Mouse (Mus musculus): Measurements from ENCODE around the gene Sfxn5. TPM values are rescaled to one million over a fixed set of nuclear protein-coding genes. Genes with fewer than 3 reads are reported as not detected.

Gene Sfxn5
- total RNA-seq, 2 experiments from 2014 or later = 3.1 to 6.0 TPM

- intact Hi-C loops (cut with DNase I) = no loop called here
These were observed 3.7 kb upstream of the Sfxn5 start for GRCm38 (mm10) chr6:85336944-85337343.

GRCm38 (mm10) chr6:85335352-85335751, 2.1 kb upstream of the Sfxn5 start:
- intact Hi-C loops (cut with DNase I) = no loop called here

More at GRCm38 (mm10) chr6:85336944-85337343, 3.7 kb upstream of the Sfxn5 start:
- DNase-seq = no peak

DNA sequence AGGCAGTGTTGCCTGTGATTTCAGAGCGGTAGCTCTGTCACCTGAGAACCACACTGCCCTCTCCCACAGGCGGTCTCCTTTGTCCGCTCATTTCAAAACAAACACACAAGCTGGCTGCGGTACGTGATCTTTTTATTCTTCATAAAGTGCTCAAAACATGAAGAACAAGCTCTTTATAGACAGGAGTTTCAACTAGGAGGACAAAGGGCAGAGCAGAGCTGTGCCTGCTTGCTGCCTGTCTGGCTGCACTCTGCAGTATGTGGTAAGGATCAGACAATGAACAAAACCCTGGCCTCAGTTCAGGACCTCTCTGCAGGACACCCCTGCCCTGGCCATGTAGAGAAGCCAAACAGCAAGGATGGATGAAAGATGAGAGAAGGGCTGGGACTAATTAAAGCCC, 1.6 kb upstream of the Sfxn5 start:
- DNase-seq = no peak
- intact Hi-C loops (cut with DNase I) = loop anchor here (5.0 kb wide), 2 partner anchors 73 to 173 kb away; no protein-coding TSS in a partner anchor

More at GRCm38 (mm10) chr6:85335352-85335751, 2.1 kb upstream of the Sfxn5 start:
- no peak for DNase-seq

DNA sequence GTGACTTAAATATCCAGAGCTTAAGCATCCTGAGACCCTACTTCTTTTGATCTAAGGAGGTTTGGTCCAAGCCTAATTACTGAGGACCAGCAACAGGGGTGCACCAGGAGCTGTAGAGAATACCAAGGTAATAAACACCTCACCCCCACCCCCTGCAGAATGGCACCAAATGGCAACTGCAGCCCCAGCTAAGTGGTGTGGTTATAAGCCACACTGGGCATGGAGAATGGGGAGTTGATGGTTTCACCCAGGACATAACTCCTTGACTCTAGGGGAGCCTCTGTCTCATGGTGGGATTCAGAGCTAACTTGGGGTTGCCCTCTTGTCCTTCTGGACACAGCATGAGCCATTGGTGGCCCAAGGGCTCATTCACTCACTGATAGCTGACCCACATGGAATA, 1.0 kb upstream of the Sfxn5 start:
- intact Hi-C loops (cut with DNase I) = loop anchor here (5.0 kb wide), 2 partner anchors 72 to 172 kb away; no protein-coding TSS in a partner anchor
- DNase-seq = no peak

GRCm38 (mm10) chr6:85333732-85334131, 510 bp upstream of the Sfxn5 start:
- no peak for DNase-seq
- intact Hi-C loops (cut with DNase I) = loop anchor here (5.0 kb wide), 2 partner anchors 71 to 171 kb away; no protein-coding TSS in a partner anchor

DNA sequence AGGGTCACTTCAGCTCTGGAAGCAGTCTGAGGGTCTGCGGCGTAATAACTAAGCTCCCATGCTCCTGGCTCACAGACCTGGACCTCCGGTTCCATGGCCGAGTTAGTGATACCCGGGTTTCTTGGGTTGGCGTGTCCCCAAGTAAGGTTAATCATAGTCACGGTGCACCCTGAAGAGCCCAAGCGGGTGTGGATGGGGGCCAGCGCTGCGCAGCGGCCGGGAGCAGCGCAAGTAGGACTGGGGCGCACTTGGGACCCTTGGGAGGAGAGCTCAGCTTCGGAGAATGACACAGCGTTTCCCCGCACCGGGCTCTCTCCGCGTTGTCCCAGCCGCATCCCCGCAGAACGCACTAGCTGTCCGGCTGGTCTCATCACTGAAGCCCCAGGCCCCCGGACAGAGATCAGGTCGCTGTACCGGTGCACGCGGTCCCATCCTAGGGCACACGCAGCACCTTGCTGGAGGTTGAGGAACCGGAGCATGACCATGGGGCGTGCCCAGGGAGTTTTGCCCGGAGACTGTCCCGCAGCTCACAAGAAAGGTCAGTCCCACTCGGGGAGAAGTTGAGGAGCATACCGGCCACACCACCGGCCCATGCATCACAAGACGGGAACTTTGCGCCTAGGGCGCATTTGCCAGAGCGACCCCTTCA, 747 bp downstream of the Sfxn5 start:
- intact Hi-C loops (cut with DNase I) = loop anchor here (5.0 kb wide), 2 partner anchors 70 to 170 kb away; no protein-coding TSS in a partner anchor
- DNase-seq = peak in 1 of 2 experiments; percentile 42

- no peak for DNase-seq
- intact Hi-C loops (cut with DNase I) = loop anchor here (5.0 kb wide), 2 partner anchors 69 to 169 kb away; no protein-coding TSS in a partner anchor
These were observed 1.5 kb downstream of the Sfxn5 start for GRCm38 (mm10) chr6:85331736-85332135.

DNA sequence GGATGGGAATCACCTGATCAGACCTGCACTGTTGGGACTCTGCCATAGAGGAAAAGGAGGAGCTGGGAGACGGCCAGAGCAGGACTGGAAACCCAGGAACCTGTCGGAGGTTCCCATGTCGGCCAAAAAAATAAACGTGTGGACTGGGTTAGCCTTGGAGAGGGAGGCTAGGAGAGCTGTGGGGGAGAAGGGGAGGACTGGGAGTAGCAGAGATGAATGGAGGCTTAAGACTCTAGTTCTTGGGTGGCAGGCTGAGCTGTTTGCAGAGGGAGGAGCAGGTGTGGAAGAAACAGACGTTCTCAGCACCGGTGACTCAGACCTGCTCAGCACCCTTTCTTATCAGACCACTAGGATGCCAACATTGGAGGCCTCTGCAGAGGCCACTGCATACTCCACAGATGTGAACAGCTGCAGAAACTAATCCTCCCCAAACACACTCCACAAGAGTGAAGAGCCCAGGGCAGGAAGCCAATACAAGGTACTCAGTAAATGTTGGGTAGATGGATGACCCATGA, 1.9 kb downstream of the Sfxn5 start:
- intact Hi-C loops (cut with DNase I) = loop anchor here (5.0 kb wide), 2 partner anchors 69 to 169 kb away; no protein-coding TSS in a partner anchor
- no peak for DNase-seq

DNA sequence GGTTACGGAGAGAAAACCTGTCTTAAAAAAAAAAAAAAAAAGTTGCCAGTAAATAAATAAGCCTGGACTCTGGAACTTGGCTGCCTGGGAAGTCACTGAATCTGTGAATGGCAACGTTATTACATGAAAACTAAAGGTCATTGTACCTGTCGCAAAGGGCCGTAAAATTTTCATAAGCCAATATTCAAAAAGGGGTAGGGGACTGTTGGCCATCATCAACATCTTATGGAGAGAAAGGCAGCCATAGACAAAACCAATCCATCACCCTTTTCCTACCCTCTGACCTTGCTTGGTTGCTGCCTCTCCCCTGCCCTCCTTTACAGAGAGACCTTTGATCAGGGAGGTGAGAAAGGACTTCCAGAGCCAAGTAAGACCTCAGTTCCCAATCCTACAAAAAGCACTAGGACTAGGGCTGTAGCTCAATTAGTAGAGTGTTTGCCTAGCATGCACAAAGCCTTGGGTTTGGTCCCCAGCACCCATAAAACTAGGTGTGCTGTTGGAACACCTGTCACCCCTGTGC, 3.5 kb downstream of the Sfxn5 start:
- intact Hi-C loops (cut with DNase I) = loop anchor here (5.0 kb wide), 2 partner anchors 67 to 167 kb away; no protein-coding TSS in a partner anchor
- DNase-seq = no peak

- DNase-seq = no peak
- intact Hi-C loops (cut with DNase I) = no loop called here
These were observed 6.7 kb downstream of the Sfxn5 start for GRCm38 (mm10) chr6:85326564-85326963.

DNA sequence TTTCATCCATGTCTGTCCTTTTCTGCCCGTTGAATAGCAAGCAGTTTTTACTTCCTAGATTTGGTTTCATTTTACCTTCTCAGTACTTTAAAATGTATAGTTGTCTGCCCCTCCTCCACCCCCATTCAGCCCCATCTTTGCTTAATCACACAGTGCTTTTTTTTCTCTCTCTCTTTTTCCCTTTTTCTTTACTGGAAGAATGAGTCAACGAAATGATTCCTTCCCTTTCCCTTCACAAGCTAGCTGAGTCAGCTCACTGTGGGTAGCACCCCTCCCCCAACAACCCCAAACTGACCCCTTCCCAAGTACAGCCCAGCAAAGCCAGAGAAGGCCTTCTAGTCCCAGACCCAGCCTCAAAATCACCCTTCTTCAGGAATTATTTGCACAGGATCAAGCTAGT, 8.1 kb downstream of the Sfxn5 start:
- DNase-seq = no peak
- intact Hi-C loops (cut with DNase I) = no loop called here

DNA sequence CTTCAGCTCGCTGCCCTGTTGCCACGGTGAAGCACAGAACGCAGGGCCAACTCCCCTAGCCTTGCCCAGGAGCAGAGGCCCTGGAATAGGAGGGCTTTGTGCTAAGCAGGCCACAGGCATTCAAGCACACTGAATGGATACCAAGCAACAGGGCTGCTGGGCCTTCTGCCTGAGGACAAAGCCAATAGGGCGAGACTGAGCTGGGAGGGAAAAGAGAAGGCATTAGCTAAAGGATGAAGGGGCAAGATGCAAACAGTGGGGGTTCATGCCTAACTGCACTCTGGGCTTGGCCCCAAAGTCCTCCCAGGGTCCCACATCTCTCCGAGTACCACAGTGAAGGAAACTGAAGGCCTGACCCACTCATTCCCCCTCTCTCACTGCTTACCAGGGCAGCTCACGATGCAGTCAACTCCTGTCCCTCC, 12.8 kb downstream of the Sfxn5 start:
- intact Hi-C loops (cut with DNase I) = no loop called here
- no peak for DNase-seq

DNA sequence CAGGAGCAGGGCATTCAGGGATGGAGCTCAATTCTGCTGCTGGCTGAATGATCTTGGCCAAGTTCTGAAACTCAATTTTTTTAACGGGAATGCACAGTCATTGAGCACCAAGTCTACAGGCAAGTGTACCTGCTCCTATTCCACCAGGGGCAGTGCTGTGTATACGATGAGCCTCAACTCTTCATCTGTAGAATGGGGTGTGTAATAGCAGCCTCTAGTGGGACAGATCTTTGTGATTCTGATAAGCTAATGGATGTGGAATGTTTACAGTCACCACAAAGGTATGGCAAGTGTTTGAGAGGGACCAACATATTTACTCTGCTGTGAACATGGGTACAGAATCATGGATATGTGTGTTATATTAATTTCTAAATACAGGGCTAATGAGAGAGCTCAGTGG, 17.0 kb downstream of the Sfxn5 start:
- DNase-seq = no peak
- intact Hi-C loops (cut with DNase I) = no loop called here

DNA sequence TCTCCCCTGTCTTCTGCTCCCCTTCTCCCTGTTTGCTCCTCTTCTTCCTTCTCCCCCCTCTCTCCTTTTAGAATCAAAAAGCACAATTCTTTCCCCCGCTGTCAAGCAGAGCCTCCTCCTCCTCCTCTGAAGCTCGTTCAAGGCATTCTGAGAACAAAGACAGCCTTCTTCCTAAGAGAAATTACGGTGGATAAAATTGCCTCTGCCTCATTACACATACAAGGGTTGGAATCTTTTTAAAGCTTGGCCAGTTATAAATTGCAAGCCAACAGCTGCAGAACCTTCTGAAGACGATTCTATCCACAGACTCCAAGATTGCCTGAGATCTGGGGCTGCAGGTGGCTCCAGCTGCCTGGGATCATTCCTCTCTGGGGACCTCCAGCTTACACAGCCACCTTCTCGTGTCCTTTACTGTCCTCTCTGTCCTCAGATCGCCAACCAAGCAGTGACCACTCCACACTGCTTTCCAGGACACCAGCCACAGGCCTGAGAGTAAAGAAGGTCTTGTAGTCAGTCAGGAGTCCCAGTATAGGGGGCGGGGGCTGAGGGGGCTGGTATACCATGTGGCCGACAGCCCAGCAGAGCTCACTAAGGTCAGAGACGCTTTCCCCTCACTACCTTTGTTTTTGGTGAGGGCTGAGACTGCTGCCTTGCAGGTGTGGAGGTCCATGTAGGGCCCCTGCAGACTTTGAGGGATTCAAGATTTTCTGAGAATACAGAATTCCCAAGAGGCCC, 19.0 kb downstream of the Sfxn5 start:
- DNase-seq = no peak
- intact Hi-C loops (cut with DNase I) = no loop called here

- no peak for DNase-seq
- intact Hi-C loops (cut with DNase I) = no loop called here
These were observed 25.3 kb downstream of the Sfxn5 start for GRCm38 (mm10) chr6:85307894-85308293.

GRCm38 (mm10) chr6:85306375-85306774, 26.8 kb downstream of the Sfxn5 start:
- no peak for DNase-seq
- intact Hi-C loops (cut with DNase I) = no loop called here

GRCm38 (mm10) chr6:85305826-85306225, 27.4 kb downstream of the Sfxn5 start:
- DNase-seq = no peak
- intact Hi-C loops (cut with DNase I) = no loop called here

DNA sequence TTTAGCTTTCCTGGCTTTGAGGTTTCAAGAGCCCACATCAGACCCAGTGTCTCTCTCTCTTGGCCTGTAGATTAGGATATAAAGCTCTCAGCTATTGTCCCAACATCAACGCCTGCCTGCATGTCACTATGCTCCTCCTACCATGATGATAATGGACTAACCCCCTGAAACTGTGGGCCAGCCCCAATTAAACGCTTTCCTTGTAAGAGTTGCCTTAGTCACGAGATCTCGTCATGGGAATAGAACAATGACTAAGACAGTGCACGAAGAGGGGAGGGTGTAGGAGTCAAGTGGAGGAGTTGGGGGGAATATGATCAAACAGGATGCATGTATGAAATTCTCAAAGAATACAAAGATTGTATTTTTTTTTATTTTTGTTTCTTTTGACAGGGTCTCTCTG, 28.3 kb downstream of the Sfxn5 start:
- no peak for DNase-seq
- intact Hi-C loops (cut with DNase I) = no loop called here

- DNase-seq = peak; percentile 72 to 76
- intact Hi-C loops (cut with DNase I) = no loop called here
These were observed 30.7 kb downstream of the Sfxn5 start for GRCm38 (mm10) chr6:85302326-85303055.

- intact Hi-C loops (cut with DNase I) = no loop called here
- DNase-seq = peak; percentile 51 to 68
These were observed 37.6 kb downstream of the Sfxn5 start for GRCm38 (mm10) chr6:85295384-85296167.
